Mouse (Mus musculus) small intestine, adult 2 months (tissue): ENCODE measurements around the gene Adgra3. TPM values are rescaled to one million over a fixed set of nuclear protein-coding genes. Genes with fewer than 3 reads are reported as not detected.
A peak's percentile ranks its signal among the peaks of the same experiment; 100 is the strongest.

Experiments
- H3K27ac ChIP-seq: fragments of 200-500 bp; 2 replicates; pipeline ENCODE4 v1.5.1; 2012; ENCODE audit warnings: low read depth, low read length, control low read depth, inconsistent platforms; ENCODE audit not compliant: insufficient read depth
- H3K27me3 ChIP-seq: fragments of 200-500 bp; 2 replicates; pipeline ENCODE4 v1.6.1; 2012; ENCODE audit warnings: mild to moderate bottlenecking, moderate library complexity, low read length, inconsistent platforms; ENCODE audit not compliant: control insufficient read depth, insufficient read depth
- H3K36me3 ChIP-seq: fragments of 200-500 bp; 2 replicates; pipeline ENCODE4 v1.6.1; 2012; ENCODE audit warnings: mild to moderate bottlenecking, low read length, control low read depth, inconsistent platforms; ENCODE audit not compliant: control insufficient read depth, insufficient read depth
- H3K4me1 ChIP-seq: fragments of 200-500 bp; 2 replicates; pipeline ENCODE4 v1.6.1; 2012; ENCODE audit warnings: low read length, inconsistent platforms, mixed read lengths; ENCODE audit not compliant: control insufficient read depth, insufficient read depth, insufficient read length
- H3K4me3 ChIP-seq: fragments of 200-500 bp; 2 replicates; pipeline ENCODE4 v1.5.1; 2012; ENCODE audit warnings: low read depth, mild to moderate bottlenecking, control low read depth, inconsistent platforms, low read length, moderate library complexity
- CTCF ChIP-seq: fragments of 200-500 bp; IDR thresholded peaks from 2 replicates; pipeline ENCODE4 v1.5.1; 2012; ENCODE audit warnings: low read depth, mild to moderate bottlenecking, control low read depth, inconsistent platforms, low read length, moderate library complexity, mixed read lengths; ENCODE audit not compliant: insufficient replicate concordance, insufficient read length; ENCODE audit errors: extremely low read depth
- POLR2A ChIP-seq: fragments of 200-500 bp; IDR thresholded peaks from 2 replicates; pipeline ENCODE4 v1.6.1; 2012; ENCODE audit warnings: low read depth, mild to moderate bottlenecking, control low read depth, inconsistent platforms, low read length, moderate library complexity
- WGBS: fragments of 180-500 bp; shearing (Covaris S2); methylation state at CpG from one replicate; pipeline ENCODE4 v1.1.7; 2018; 5-methylcytosine and 5-hydroxymethylcytosine counted together
- polyA plus RNA-seq: library from polyadenylated mRNA; depleted of rRNA; stranded (reverse); fragments of >200 nt; gene quantifications from 2 replicates; pipeline ENCODE4 v1.2.3, GENCODE M21; 2012

The Adgra3 gene
- polyA plus RNA-seq, 1 experiment, result 18.2 TPM

DNA sequence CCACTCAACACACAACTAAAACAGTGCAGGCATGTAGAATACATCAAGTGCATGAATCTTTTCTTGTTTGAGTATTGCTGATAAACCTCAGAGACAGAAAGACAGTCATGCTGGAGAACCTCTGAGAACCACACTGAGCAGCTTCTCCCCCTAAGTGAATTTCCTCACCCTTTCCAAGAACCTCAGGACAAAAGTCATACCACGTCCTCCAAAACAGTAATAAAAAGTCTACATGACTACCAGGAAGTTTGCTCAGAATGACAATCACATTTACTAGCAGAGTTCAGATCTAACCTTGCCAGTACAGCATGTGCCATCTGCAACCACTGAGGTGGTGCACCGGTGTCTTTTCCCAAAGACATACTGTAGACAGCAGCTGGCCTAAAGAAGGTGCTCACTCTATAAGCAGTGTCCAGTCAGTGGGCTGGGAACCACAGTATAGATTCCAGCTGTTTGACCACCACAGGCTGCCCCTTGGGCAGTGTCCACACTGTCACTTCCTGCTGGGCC lies 27.0 kb downstream of the Adgra3 start:
- H3K36me3 ChIP-seq, result no peaks in the 10 kb centered on the region
- peak overlapping the region; percentile 68 for H3K27ac ChIP-seq
- 23% methylated on average over 2 of the region's 2 CpGs for WGBS
- no peak for TF ChIP-seq CTCF
- no peak for TF ChIP-seq POLR2A
- no peaks in the 10 kb centered on the region for H3K27me3 ChIP-seq
- no peak overlapping the region for H3K4me3 ChIP-seq
- peaks cover 11% of the 10 kb centered on the region; the same call in 1 of the 2 replicates for H3K4me1 ChIP-seq

DNA sequence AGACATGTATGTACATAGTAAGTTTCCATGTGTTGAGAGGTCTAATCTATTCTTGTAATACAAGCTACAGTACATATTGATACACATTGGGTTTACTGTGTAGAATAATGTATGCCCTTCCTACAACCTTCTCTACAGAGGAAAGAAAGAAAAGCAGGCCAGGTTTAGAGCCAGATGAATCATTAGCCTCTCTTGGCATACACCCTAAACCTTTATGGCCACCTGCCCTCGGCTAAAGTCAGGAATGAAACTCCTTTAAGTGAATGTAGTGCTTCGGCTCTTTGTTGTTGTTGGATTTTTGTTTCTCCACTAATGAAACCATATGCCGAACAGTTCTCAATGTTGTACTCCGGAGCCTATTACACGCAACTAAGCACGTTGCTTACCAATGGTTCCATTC lies 27.5 kb downstream of the Adgra3 start:
- Histone ChIP-seq H3K27ac (0 out of 2 replicates have a peak overlapping the region, but pooled peaks have one; percentile 29), H3K4me1 (peaks cover 11% of the 10 kb centered on the region; the same call in 1 of the 2 replicates), H3K36me3 (no peaks in the 10 kb centered on the region), H3K4me3 (no peak overlapping the region), H3K27me3 (no peaks in the 10 kb centered on the region)
- TF ChIP-seq POLR2A, result no peak
- WGBS, result 38% methylated on average over 6 of the region's 6 CpGs

DNA sequence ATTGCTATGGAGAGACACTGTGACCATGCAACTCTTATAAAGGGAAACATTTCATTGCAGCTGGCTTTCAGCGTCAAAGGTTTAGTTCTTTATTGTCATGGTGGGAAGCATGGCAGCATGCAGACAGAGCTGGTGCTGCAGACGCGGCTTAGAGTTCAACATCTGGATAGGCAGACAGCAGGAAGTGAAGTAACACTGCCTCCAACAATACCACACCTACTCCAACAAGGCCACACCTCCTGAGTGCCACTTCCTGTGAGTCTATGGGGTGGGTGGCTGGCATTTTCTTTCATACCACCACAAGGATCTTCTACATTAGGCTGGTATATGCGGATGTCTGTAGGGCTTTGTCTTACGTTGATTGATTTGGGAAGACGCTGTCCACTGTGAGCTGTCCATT lies 29.1 kb downstream of the Adgra3 start:
- Histone ChIP-seq H3K27ac (no peak overlapping the region), H3K36me3 (no peaks in the 10 kb centered on the region; the same call in 1 of the 2 replicates), H3K27me3 (no peaks in the 10 kb centered on the region), H3K4me1 (peaks cover 9% of the 10 kb centered on the region; the same call in 1 of the 2 replicates), H3K4me3 (no peak overlapping the region)
- 86% methylated on average over 6 of the region's 6 CpGs for WGBS
- TF ChIP-seq POLR2A (no peak), CTCF (no peak)

DNA sequence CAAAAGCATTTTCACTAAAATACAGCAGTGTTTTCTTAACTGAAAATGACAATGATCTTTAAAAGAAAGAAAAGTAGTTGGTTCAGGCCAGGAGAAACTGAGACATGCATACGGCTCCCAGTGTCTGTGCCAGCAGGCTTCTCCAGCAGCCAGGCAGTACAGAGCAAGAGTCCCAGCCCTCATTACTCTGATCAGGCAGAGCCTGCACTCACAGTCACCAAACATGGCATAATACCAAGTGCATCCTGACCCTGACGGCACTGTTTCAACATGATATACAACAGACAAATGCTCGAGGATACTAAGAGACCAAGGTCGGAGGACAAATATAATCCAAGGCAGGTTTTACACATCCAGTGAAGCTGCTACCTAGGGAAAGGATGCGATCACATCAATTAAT lies 31.2 kb downstream of the Adgra3 start:
- 55% methylated on average over 5 of the region's 5 CpGs for WGBS
- Histone ChIP-seq H3K4me3 (no peak overlapping the region), H3K27ac (no peak overlapping the region), H3K4me1 (peaks cover 4% of the 10 kb centered on the region; the same call in 1 of the 2 replicates), H3K36me3 (peaks cover 14% of the 10 kb centered on the region), H3K27me3 (no peaks in the 10 kb centered on the region)
- no peak for TF ChIP-seq POLR2A
- TF ChIP-seq CTCF, result no peak

DNA sequence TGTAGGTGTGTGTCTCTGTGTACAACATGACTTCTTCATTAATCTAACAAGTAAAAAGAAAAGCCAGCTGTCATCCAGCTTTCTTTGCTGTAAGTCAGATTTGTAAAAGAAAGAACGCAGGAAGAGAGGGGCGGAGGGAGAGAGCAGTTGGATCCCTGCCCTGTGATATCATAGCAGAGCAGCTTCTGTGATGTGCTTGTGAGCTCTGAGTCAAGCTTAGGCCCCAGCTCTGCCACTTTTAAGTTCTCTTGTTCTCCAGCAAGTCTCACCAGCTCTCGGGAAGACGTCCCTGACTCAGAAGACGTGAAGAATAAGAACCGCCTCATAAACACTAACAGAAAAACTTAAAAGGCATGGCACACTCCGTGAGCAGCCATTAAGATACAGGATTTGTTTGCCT lies 31.8 kb downstream of the Adgra3 start:
- 65% methylated on average over 7 of the region's 7 CpGs for WGBS
- no peak overlapping the region for H3K4me3 ChIP-seq
- peaks cover 15% of the 10 kb centered on the region for H3K36me3 ChIP-seq
- H3K27ac ChIP-seq, result no peak overlapping the region
- TF ChIP-seq CTCF, result no peak
- no peak for TF ChIP-seq POLR2A
- no peaks in the 10 kb centered on the region for H3K27me3 ChIP-seq
- H3K4me1 ChIP-seq, result peaks cover 2% of the 10 kb centered on the region; the same call in 1 of the 2 replicates

DNA sequence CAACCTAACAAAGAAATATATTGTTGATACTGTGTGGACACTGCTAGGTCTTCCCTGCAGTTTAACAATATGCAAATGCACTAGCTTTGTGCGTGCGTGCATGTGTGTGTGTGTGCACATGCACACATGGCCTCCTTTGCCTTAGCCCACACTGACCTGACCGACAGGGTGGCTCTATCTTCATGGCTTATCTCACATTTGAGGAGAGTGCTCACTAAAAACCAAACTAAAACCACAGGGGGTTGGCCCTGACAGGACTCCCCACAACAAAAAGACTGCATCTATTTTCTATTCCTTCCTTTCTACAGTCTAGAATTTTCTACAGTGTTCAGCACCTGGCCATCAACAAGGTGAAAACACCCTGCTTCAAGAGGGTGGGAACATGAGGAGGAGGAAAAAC lies 32.7 kb downstream of the Adgra3 start:
- H3K36me3 ChIP-seq, result peaks cover 17% of the 10 kb centered on the region
- no peak overlapping the region for H3K27ac ChIP-seq
- H3K4me1 ChIP-seq, result no peaks in the 10 kb centered on the region
- TF ChIP-seq CTCF, result no peak
- no peaks in the 10 kb centered on the region for H3K27me3 ChIP-seq
- H3K4me3 ChIP-seq, result no peak overlapping the region
- WGBS, result 74% methylated on average over 3 of the region's 3 CpGs

DNA sequence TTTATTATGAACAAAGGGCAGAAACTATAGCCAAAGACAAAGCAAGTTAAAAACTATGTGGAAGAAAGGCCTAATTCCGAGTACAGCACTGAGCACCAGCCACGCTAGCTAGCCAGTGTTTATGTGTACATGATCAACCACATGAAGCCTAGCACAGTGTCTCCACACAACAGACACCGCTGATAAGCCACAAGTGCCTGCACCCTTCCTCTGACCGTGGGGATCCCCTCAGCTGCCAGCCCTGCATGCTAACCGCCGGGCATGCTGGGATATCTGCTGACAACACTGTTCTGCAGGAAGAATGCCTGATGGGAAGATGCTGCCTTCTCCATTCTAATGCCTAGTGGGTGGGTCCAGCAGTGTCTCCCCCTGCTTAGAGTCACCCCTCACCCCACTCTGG lies 34.7 kb downstream of the Adgra3 start:
- H3K27ac ChIP-seq, result no peak overlapping the region
- WGBS, result 90% methylated on average over 6 of the region's 6 CpGs
- TF ChIP-seq CTCF (no peak), POLR2A (no peak)
- peaks cover 17% of the 10 kb centered on the region for H3K36me3 ChIP-seq
- H3K27me3 ChIP-seq, result no peaks in the 10 kb centered on the region
- H3K4me3 ChIP-seq, result no peak overlapping the region
- H3K4me1 ChIP-seq, result no peaks in the 10 kb centered on the region
